Mouse (Mus musculus) kidney, adult 2 months (tissue): ENCODE data around the gene Lsm7.

ENCODE experiments used
- CTCF ChIP-seq: fragments of 200-500 bp; conservative IDR thresholded peaks from 2 replicates; pipeline ENCODE4 v1.5.1; 2011; ENCODE audit warnings: low read depth, mild to moderate bottlenecking, control low read depth, low read length, moderate library complexity, mixed read lengths; ENCODE audit not compliant: insufficient read depth, insufficient read length
- POLR2A ChIP-seq: fragments of 200-500 bp; IDR thresholded peaks from one replicate; pipeline ENCODE4 v1.6.1; 2011; ENCODE audit warnings: low read depth, low read length, control low read depth

DNA sequence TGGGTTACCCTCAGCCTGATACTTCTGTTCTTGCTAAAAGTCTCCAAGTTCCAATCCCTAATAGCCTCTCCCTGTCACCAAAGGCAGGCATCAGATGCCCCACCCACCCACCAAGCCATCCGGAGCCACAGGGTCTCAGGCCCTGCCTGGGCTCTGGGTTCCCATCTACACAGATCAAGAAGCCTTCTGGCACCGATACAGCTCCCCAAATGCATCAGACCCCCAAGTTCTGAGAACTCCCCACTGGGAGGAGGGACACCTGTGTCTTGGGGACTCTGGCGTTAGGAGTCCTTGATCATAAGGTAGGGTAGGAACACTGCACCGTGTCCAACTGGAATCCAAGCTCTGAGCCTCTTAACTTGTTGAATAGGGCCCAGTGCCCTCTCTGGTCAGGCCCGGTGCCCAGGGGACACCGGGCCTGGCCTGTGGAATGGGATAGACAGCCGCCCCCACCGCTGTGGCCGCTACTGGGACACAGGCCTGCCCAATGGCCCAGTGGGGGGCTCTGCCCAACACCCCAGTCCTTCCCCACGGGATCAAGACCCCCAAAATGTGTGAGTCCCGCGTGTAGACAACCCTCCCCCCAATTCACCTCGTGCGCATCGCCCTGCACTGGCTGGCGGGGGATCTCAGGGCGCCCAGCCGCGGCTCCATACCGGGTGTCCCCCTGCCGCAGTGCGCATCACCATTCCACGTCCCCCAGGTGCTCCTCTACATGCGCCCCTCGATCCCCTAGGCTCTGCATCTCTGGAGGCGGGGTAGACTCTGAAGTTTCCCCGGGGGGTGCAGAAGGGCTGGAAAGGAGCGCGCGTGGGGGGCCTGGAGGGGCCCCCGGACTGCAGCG lies 11.7 kb downstream of the Lsm7 start:
- TF ChIP-seq POLR2A (no peak), CTCF (no peak)
